Mouse (Mus musculus) left cerebral cortex, postnatal 4 days (tissue): ENCODE data around the gene Shtn1. TPM values are rescaled to one million over a fixed set of nuclear protein-coding genes. Genes with fewer than 3 reads are reported as not detected.

Experiments
- DNase-seq: peaks from one replicate; pipeline ENCODE4 v3.0.0-alpha.2; 2022
- intact Hi-C: fragments of 180-260 bp; cut with DNase I; formaldehyde crosslinking; loops from one replicate; pipeline ENCODE4 v1.15.1; 2025
- total RNA-seq, 2 experiments: library from RNA; stranded (reverse); gene quantifications; 2 replicates each; pipeline ENCODE4 v1.2.3; 2021

The Shtn1 gene
- total RNA-seq = 100 to 1,000 TPM; 154 to 163 TPM

- intact Hi-C loops = no loop called here
- DNase-seq = peak; percentile 58
These were observed at the start of gene Shtn1 for GRCm38 (mm10) chr19:59075472-59076101. Shtn1 (minus strand) TSS chr19:59076100.

- intact Hi-C loops = no loop called here
- no peak for DNase-seq
These were observed 38.3 kb upstream of the Shtn1 start for GRCm38 (mm10) chr19:59114152-59114551.

DNA sequence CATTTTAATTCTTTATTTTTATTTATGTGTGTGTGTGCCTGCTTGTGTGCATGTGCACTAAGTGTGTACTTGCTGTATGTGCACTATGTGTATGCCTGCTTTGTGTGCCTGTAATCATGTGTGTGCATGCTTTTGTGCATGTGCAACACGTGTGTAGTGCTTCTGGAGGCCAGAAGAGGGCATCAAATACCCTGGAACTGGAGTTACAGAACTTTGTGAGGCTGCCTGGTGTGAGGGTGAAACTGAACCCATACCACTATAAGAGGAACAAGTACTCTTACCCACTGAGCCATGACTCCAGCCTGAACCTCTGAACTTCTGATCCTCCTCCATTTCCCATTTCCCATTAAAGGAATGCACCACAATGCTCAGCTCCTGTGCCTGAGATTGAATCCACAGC, 34.0 kb upstream of the Shtn1 start:
- DNase-seq = no peak
- intact Hi-C loops = no loop called here

DNA sequence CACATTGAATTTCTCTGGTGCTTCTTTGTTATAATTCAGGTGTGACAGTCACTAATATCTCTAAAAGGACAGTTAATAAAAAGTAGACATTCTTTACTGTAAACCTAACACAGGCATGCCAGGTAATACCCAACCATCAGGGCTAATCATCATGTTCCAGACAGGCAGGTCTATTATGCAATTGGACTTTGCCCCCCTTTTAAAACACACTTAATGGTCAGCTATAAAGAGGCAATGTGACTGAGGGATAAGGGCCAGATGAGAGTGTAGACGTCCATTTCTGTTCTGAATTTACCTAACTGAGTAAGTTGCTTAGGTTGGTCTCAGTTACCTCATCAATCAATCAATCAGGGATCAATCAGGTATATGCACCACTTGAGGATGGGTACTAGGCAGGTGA, 22.4 kb upstream of the Shtn1 start:
- DNase-seq = no peak
- intact Hi-C loops = no loop called here

- intact Hi-C loops = no loop called here
- no peak for DNase-seq
These were observed 16.4 kb upstream of the Shtn1 start for GRCm38 (mm10) chr19:59092295-59092694.

DNA sequence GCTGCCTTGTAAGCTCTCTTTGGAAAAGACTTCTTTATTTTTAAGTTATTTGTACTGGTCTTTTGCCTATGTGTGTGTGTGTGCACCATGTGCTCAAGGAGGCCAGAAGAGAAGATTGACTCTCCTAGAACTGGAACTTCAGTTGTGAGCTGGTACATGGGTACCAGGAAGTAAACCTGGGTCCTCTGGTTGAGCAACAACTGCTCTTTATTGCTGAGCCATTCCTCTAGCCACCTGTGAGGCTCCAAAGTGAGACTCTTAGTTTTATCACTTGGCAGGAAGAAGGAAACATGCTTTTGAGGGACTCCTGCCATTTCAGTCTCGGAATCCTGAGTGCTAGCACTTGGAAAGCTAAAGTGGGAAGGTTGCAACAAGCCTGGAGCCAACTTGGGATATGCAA, 14.4 kb upstream of the Shtn1 start:
- intact Hi-C loops = no loop called here
- DNase-seq = no peak

DNA sequence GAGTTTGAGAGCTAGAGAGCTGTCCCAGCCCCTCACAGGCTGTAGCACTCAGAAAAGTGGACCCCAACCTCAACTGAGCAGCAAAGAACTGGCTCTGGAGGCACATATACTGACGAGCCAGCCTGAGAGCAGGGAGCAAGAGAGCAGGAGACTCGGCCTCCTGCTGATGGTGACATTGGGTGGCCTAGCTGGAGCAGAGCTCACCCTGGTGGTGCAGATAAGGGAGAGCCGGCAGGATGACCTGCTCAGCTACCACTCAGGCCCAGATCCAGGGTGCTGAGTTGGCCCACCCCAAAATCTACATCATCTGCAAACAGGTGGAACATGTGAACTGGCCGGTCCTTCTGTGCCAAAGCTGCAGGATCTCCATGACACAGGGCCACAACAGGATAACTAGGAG, 8.4 kb upstream of the Shtn1 start:
- no peak for DNase-seq
- intact Hi-C loops = no loop called here

GRCm38 (mm10) chr19:59076131-59076530, 231 bp upstream of the Shtn1 start:
- intact Hi-C loops = no loop called here
- DNase-seq = no peak

DNA sequence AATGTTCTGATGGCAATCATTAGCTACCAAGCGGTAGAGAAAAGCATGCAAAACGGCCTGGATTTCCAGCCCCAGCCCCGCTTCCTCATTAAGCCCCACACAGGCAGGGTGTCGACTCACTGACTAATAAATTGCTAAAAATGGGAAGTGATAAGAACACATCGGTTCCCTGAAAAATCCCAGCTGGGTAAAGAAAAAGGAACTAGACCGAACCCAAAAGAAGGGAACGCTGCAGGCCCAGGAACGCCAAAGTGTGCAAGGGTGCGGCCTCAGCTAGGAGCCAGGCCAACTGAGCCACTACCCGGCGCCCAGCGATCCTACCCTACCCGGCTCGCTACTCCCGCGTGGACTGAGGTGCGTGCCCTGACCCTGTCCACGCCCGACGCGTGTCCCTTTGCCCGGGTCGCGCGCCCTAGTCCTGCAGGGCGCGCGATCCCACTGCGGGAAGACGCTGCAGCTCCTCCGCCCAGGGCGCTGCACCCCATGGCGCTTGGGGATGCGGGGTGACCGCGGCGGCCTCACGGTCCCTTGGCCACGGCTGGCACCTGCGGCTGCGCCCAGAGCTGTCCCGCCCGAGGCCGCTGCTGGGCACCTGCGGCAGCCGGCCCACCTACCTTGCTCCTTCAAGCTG, 944 bp downstream of the Shtn1 start:
- no peak for DNase-seq
- intact Hi-C loops = no loop called here

GRCm38 (mm10) chr19:59074381-59074780, 1.5 kb downstream of the Shtn1 start:
- DNase-seq = no peak
- intact Hi-C loops = no loop called here

- DNase-seq = peak; percentile 69
- intact Hi-C loops = no loop called here
These were observed 2.9 kb downstream of the Shtn1 start for GRCm38 (mm10) chr19:59073006-59073405.

DNA sequence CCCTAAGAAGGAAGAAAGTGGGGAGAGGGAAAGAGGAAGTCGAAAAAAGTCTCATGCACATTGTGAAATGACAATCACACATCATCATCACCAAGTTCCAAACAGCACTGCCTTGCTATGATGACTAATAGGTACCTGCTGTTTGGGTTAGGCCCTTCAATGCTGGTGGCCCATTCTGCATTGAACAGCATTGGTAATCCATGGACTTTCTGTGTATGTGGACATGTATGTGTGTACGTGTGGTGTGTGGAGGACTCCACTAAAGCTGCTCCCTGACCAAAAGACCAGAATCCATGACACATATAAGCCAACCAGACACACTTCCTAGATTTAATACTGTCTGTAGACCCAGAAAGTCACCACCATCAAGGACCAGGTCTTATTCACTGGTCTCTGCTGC, 3.9 kb downstream of the Shtn1 start:
- DNase-seq = no peak
- intact Hi-C loops = no loop called here

DNA sequence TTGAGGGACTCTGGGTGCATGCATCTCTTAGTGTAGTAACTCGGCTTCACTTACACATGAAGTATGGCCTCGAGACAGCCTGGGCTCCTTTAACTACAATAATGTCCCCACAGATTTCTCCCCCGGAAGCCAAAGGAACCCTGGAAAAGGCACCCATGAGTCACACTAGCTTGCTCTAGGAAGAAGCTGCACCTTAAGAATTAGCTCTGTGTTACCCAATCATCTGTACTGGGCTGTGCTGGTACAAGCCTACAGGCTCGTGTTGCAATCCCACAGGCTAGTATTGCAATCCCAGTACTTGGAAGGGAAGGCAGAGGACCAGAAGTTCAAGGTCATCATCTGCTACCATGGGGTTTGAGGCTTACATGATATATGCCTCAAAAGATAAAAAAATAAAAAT, 4.5 kb downstream of the Shtn1 start:
- DNase-seq = no peak
- intact Hi-C loops = no loop called here

- intact Hi-C loops = no loop called here
- no peak for DNase-seq
These were observed 8.2 kb downstream of the Shtn1 start for GRCm38 (mm10) chr19:59067652-59068051.

GRCm38 (mm10) chr19:59066670-59067069, 9.2 kb downstream of the Shtn1 start:
- DNase-seq = no peak
- intact Hi-C loops = no loop called here

GRCm38 (mm10) chr19:59066115-59066514, 9.8 kb downstream of the Shtn1 start:
- intact Hi-C loops = no loop called here
- no peak for DNase-seq

- no peak for DNase-seq
- intact Hi-C loops = no loop called here
These were observed 11.3 kb downstream of the Shtn1 start for GRCm38 (mm10) chr19:59064616-59065015.

DNA sequence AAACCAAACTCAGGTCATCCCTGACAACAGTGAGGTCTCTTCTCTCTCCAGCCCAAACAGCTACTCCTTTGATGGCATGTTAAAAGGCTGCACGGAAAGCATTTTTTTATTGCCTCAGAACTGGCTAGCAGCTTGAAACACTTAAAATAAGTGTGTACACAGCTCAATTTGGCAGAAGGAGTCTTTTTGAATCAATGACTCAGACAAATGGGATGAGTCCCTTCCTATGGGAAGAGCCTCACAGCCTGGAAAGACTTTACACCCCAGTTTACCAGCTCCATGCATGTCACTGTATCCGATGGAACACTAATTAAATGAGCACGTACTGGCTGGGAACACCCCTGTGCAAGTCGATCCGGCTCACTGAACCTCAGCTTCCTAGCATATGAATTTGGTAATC, 12.3 kb downstream of the Shtn1 start:
- DNase-seq = no peak

GRCm38 (mm10) chr19:59058105-59058504, 17.8 kb downstream of the Shtn1 start:
- DNase-seq = no peak
- intact Hi-C loops = no loop called here

More for the DNA sequence above, 12.3 kb downstream of the Shtn1 start:
- intact Hi-C loops = no loop called here

DNA sequence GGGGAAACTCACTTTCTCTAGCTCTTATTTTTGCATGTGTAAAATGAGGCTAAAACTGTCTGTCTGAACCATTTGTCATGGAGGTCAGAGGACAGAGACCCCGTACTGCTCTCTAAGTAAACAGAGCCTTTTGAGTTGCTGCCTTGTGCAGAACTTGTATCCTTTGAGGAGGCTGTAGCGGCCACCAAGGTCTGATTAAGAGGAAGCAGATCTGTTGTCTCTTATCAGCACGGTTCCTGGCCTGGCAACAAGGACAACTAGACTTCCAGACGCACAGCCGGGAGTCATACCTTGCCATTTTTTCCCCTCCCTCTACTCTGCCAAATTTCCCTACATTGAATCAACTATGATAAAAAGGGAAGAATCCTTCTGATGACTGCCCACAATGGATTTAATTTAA, 18.5 kb downstream of the Shtn1 start:
- intact Hi-C loops = no loop called here
- no peak for DNase-seq

DNA sequence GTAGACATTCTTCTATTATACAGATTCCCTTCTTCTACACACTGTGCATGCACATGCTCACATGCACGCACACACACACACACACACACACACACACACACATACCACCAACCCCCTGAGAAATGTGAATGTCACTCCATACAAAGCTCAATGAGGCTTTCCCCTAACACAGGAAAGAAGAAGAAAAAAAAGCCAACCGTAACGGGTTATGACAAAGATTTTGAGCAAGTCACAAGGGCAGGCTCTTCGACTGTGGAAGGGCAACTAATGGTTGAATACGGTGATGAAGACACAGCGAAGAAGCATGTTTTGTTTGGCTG, 21.3 kb downstream of the Shtn1 start:
- intact Hi-C loops = no loop called here
- no peak for DNase-seq

- DNase-seq = no peak
- intact Hi-C loops = no loop called here
These were observed 21.8 kb downstream of the Shtn1 start for GRCm38 (mm10) chr19:59053931-59054631.
